Mouse (Mus musculus) left cerebral cortex, adult 9 months (tissue): ENCODE data around the gene Tmem217.
"Not testable (repeated sequence)": the region's sequence is repeated elsewhere in the genome, so short reads cannot be mapped to it uniquely, and the experiment has no call there.

Source experiments
- DNase-seq, 2 experiments: peaks; one replicate each; pipeline ENCODE4 v3.0.0; 2022; ENCODE audit warnings: low spot score in 2 of 2

The Tmem217 gene

DNA sequence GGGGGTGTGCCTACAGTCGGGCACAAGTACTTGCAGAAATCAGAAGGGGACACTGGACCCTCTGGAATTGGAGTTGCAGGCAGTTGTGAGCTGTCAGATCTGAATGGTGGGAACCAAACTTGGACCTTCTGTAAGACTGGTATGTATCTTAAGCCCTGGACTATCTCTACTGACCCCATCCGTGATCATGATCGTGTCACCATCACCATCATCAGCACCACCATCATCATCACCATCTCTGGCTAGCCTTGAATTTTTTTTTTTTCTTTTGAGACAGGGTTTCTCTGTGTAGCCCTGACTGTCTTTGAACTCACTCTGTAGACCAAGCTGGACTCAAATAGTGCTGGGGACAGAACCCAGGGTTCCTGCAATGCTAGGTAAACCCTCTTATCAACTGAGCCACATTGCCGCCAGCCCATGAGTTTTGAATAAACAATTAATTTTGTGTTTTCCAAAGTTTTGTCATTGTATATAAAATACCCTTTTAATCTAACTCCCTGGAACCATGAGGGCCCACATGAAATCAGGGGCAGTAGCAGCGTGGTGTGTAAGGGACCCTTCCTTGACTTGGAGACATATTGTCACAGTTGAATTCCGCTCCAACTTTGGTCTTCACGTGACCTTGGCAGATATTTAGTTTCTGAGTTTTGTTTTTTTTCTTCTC is 50.0 kb downstream of the Tmem217 start:
- DNase-seq, result no peak

GRCm38 (mm10) chr17:29500802-29501469 is 51.2 kb downstream of the Tmem217 start:
- no peak for DNase-seq

GRCm38 (mm10) chr17:29500243-29500740 is 51.9 kb downstream of the Tmem217 start:
- no peak for DNase-seq

DNA sequence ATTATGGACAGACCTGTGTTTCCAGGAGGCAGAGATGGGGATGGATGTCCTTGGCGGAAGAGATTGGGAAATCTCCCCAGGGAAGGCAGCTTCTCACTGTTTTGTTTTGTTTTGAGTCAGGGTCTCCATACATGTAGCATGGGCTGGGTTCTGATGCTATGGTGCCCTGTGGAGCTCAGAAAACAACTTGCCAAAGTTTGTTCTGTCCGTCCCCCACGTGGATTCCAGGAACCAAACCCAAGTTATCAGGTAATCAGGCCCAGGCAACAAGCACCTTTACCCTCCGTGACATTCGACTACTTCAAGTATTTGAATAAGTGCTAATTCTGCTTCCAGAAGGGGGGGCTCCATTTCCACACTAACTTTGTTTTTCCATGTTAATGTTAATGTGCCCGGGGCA is 52.7 kb downstream of the Tmem217 start:
- DNase-seq, result no peak

GRCm38 (mm10) chr17:29498952-29499351 is 53.2 kb downstream of the Tmem217 start:
- not testable (repeated sequence) for DNase-seq

- no peak for DNase-seq
Measured at GRCm38 (mm10) chr17:29498028-29498427, 54.2 kb downstream of the Tmem217 start.

- DNase-seq, result not testable (repeated sequence)
Measured at GRCm38 (mm10) chr17:29497481-29497880, 54.7 kb downstream of the Tmem217 start.

GRCm38 (mm10) chr17:29497071-29497354 is 55.2 kb downstream of the Tmem217 start:
- DNase-seq, result no peak

DNA sequence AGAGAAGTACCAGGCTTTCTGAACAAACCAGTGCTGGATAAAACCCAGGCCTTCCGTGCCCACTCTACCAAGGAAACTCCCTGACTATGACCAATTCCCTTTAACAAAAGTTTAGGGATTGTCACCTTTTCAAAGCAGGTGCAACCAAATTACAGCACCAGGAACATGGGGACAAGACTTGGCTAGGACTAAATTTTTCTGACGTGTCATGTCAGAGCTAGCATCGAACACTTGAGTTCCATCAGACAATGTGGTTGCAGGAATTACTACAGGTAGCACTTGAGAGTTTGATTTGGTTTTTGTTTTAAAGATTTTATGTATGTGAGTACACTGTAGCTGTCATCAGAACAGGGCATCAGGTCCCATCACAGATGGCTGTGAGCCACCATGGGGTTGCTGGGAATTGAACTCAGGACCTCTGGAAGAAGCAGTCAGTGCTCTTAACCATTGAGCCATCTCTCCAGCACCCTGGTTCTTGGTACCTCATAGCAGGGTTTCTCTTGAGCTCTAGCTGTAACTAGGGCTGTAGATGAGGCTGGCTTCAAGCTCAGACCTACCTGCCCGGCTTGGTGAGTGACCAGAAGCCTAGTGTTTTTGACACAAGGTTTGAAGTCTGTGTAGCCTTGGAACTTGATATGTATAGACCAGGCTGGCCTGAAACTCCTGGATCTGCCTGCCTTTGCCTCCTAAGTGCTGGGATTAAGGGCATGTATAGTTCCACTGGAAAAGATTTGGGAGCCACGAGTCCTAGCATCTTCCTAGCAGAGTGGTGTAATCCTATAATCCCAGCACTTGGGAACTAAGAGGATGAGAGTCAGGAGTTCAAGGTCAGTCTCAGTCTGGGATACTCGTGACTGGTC is 55.7 kb downstream of the Tmem217 start:
- DNase-seq, result no peak

- DNase-seq, result no peak
Measured at GRCm38 (mm10) chr17:29494732-29495076, 57.5 kb downstream of the Tmem217 start.

GRCm38 (mm10) chr17:29494062-29494731 is 58.0 kb downstream of the Tmem217 start:
- no peak for DNase-seq

GRCm38 (mm10) chr17:29493461-29493980 is 58.7 kb downstream of the Tmem217 start:
- DNase-seq, result no peak

DNA sequence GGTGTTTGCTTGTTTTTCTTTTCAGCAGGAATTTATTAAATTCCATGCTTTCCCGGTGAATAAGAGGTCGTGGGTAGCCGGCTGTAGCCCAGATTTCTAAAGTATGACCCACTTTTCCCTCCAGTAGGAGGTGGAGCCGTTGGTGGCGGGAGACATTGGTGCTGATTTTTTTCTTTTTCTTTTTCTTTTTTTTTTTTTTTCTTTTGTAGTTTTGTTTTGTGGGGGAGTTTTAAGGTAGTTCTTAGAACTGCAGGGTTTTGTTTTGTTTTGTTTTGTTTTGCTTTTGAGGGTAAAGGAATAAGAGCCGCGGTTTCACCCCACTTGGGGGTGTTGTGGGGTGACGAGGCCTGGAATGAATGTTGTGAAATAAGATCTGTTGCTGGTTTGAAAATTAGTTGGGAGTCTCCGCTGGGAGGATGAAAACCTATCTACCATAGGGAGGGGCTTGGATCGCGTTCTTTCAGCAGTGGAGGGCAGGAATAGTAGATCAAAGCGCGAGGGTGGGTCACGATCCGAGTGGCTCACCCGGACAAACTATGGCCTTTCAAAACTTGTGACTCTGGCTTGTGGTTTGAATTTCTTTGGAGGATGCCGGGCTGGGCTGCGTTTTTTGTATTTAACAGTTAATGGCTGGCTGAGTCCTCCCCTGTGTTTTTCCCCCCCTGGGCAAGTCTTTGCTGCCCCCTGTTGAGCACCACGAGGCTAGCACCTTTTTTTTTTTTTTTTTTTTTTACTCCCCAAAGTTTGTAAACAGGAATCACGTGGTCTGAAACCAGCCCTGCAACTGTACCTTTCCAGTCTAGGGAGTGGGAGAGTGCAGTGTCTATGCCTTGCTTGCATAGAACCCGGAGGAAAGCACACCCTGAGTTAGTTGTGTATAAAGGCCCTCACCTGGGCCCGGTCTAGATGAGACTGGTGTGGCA is 59.7 kb downstream of the Tmem217 start:
- DNase-seq, result peak in 1 of 2 experiments; percentile 43

DNA sequence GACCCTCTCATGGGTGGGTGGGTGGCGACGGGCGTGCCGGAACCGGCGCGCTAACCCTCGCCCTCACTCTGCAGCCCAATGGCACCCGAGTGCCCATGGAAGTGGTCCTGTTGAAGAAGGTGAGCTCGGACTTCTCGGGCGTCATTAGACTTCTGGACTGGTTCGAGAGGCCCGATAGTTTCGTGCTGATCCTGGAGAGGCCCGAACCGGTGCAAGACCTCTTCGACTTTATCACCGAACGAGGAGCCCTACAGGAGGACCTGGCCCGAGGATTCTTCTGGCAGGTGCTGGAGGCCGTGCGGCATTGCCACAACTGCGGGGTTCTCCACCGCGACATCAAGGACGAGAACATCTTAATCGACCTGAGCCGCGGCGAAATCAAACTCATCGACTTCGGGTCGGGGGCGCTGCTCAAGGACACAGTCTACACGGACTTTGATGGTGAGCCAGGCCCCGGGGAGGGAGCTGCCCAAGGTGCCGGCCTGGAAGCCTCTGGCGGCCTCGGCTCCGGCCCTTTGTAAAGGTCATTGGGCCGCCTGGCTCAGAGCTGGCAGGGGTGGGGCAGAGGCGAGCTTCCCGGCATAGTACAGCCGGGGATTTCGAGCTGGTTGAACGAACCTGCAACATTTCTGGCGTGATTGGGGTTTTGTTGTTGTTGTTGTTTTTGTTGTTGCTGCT is 60.5 kb downstream of the Tmem217 start:
- DNase-seq, result peak in 1 of 2 experiments; percentile 15

- peak in 1 of 2 experiments; percentile 30 for DNase-seq
Measured at GRCm38 (mm10) chr17:29490713-29491581, 61.2 kb downstream of the Tmem217 start, which contains the start of gene Pim1. TSS of gene Pim1 (plus strand) at chr17:29490753.

DNA sequence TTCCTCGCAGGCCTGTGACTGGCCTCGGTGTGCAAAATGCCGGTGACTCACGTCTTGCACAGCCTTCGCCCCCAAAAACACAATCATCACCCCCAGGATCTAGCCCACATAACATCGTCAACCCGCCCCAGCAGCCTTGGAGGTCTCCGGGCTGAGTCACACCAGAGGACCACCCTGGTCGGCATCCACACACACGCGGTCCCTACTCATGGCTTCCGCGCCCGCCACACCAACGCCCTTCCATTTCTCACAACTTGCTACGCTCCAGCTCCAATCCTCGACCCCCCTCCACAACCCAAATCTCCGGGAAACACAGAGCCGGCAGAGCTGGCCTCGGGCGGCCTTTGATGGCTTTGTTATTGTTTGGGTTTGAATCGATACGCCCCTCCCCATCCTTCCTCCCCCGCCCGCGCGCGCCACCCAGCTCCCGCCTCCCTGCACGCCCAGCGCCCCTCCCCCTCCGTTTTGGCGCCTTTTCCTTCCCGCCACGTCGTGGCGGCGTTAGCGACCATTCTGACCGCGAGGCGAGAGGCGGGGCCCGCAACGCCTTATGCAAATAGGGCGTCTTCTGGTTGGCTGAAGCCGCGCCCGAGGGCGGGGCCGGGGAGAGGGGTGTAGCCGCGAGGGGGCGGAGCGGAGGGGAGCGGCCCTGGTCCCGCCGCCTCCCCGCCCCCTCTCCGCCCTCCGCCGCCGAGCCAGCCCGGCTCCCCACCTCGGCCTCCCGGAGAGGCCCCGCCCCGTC is 62.0 kb downstream of the Tmem217 start:
- DNase-seq, result peak; percentile 86 to 94

DNA sequence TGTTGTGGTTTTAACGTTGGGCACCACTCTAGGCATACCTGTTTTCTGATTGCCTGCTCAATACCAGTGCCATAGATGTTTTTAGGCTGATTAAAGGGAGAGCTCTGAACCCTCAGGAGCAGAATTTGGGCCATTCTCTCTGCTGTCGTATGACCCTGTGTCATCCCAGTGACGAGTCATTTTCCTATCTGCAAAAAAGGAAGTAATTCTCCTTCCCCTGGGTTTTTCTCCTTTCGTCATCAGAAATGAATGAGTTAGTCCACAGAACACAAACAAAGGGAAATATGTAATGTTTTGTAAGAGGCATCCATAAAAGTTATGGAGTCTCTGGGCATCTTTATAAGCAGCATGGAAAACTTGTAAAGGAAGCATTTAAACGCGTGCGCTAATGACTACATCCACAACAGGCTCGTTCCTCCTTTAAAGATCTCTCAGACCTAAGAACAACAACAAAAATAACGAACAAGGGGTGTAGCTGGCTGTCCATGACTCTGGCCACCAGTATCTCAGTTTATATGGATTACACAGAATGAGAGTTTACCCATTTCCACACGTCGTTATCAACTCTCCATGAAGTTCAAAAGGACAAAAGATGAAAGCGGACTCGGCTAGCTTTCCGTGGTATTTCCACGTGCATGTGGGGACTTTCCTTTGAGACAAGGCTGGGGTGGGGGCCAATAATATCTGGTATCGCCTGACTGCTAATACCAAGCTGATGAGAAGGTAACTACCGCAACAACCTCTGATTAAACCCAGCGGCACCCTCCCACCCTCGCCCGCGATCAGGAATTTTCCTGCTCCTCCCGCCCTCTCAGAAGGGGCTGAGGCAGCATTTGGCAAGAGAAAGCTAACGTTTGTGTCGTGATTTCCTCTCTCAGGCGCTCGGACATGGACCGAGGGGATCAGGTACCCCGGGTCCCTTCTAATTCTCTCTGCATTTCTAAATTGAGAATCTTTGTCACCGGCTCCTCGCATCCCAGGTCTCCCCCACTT is 62.9 kb downstream of the Tmem217 start:
- DNase-seq, result no peak
